Mouse (Mus musculus) left cerebral cortex, adult 18-20 months (tissue): ENCODE results near the gene Gm20716. TPM values are rescaled to one million over a fixed set of nuclear protein-coding genes. Genes with fewer than 3 reads are reported as not detected.
"Not testable (repeated sequence)": the region's sequence is repeated elsewhere in the genome, so short reads cannot be mapped to it uniquely, and the experiment has no call there.

Experiments
- DNase-seq, 2 experiments: peaks; one replicate each; pipeline ENCODE4 v3.0.0; 2021 to 2022; ENCODE audit warnings: low spot score in 2 of 2, mixed read lengths in 1 of 2
- microRNA-seq, 2 experiments: library from miRNA; unstranded; fragments of <30 nt; microRNA quantifications; one replicate each; pipeline ENCODE4 v1.2.0; 2021
- total RNA-seq, 2 experiments: library from RNA; stranded (reverse); gene quantifications; 2 replicates each; pipeline ENCODE4 v1.2.3; 2021

Gene Gm20716
- total RNA-seq, 2 experiments from 2014 or later = 36.4 to 37.0 TPM

DNA sequence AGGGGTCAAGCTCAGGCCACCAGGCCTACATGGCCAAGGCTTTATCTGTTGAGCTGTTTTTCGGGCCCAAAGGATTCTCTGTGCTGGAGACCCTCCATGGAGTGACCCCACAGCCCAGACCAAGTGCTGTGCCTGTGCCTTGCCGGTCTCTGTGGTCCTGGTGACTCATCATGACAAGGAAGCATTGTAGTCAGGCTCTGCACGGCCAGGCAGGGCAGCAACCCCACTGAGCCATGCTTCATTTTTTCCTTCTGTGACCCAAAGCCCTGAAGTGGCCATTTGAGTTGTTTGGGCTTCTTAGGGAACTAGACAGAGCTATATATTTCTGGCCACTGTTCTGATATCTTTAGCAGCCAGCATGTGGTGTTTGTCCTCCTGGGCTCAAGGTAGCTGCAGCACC lies 62.4 kb downstream of the Gm20716 start:
- no peak for DNase-seq

DNA sequence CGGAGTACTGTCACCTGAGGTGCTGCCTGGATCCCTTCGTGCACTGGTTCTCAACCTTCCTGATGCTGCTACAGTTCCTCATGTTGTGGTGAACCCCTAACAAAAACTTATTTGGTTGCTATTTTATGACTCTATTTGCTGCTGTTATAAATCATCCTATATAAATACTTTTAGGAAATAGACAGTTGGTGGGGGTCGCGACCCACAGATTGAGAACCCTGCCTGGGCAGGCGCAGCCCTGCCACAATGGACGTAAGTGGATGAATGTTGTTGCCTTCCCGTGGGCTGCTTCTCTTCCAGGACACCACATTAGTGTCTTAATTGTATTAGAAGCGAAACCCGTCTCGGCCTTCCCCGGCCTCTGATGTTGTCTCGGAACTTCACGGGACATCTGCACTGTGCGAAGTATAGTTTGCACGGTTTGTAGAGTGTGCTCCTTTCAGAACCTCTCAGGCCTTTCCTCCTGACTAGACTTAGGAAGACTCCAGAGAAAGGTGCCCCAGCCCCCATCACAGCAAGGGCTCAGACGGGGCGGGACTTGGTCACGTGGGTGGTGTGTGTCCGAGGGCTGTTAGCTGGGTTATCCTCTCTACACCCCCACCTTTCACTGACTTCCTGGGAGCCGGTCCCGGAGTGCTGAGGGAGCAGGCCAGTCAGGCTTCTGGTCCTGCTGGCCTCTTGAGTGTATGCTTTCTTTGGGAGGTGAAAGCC lies 63.3 kb downstream of the Gm20716 start:
- no peak for DNase-seq

GRCm38 (mm10) chr2:168161978-168162377 lies 68.2 kb downstream of the Gm20716 start:
- DNase-seq = no peak

DNA sequence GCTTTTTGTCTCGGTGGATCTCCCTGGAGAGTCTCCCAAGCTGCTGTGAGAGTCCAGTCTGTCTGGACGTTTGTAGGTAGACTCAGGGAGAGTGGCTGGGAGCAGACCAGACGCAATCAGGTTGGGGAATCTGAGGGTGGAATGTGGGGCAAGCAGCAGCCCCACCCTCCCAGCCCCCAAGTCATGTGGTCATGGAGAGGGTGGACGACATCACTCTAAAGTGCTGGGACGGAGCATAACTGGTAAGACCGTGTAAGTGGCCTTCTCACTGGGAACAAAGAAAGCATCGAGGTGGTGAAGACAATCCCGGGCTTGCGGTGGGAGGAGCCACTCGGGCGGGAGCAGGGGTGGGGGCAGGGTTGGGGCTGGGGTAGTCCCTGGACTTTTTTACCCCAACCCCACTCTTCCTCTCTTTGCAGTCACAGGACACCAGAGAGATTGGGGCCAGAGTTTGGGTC lies 68.6 kb downstream of the Gm20716 start:
- DNase-seq = no peak

GRCm38 (mm10) chr2:168160370-168160930 lies 69.7 kb downstream of the Gm20716 start:
- DNase-seq = no peak

- no peak for DNase-seq
These were observed 71.1 kb downstream of the Gm20716 start for GRCm38 (mm10) chr2:168158911-168159711.

- not testable (repeated sequence) for DNase-seq
These were observed 72.2 kb downstream of the Gm20716 start for GRCm38 (mm10) chr2:168157974-168158373.

- DNase-seq = no peak
These were observed 73.8 kb downstream of the Gm20716 start for GRCm38 (mm10) chr2:168156361-168156760.

- DNase-seq = no peak
These were observed 74.5 kb downstream of the Gm20716 start for GRCm38 (mm10) chr2:168155666-168156065.

GRCm38 (mm10) chr2:168154090-168154881 lies 75.9 kb downstream of the Gm20716 start:
- DNase-seq = peak; percentile 26 to 30

GRCm38 (mm10) chr2:168149241-168149640 lies 80.9 kb downstream of the Gm20716 start:
- DNase-seq = no peak

DNA sequence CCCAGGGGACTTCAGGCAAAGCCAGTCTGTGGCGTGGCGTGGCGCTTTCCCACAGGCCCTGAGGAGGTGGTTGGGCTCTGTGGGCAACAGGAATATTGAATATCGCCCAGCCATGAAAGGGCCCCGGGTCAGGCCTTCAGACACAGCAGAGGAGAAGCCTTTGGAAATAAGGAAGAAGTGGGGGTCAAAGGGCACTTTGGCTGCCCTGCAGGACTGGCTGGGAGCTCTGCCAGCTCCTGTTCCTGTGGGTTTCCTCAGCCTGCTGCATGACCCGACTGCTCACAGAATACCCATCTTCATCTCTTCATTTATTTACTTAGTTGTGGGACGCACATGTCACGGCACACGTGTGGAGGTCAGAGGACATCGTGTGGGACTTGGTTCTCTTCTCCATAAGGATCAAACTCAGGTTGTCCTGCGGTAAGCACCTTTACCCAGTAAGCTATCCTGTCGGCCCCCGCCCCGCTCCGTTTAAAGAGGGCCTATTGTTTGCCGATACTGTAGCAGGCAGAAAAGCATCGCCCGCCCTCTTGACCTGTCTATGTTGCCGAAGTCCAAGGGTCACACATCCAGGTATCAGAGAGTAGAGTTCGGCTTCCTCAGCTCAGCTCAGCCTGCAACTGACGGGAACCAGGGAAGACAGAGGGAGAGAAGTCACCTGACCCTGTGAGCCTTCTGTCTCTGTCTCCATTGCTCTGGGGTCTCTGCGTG lies 82.3 kb downstream of the Gm20716 start:
- DNase-seq = no peak

DNA sequence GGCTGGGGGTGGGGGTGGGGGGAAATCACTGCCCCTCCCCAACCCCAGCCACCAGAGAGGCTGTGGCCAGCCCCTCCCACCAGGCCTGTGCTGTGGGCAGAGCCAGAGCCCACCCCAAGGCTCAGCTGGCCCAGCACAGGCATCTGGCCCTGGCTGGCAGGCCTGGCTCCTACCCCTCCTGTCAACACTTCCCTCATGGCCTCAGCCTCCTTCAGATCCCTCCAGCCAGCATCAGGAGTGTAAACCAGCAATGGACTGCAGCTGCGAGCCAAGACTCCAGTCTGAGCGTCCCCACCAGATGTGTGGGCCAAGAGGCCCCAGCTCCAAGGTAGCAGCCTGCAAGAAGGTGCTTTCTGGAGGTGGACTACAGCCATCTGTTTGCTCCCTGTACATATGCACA lies 84.7 kb downstream of the Gm20716 start:
- DNase-seq = no peak

- no peak for DNase-seq
These were observed 86.4 kb downstream of the Gm20716 start for GRCm38 (mm10) chr2:168143794-168144193.

- peak in 1 of 2 experiments; percentile 42 for DNase-seq
These were observed 93.0 kb downstream of the Gm20716 start for GRCm38 (mm10) chr2:168137161-168137560.

Small RNA genes lying within 50 kb of the gene (microRNA-seq; reads per million reads assigned to microRNA genes)
- gene Gm24561 = 0 reads per million in 2 experiments

Other genes with a start within 250 kb of the Gm20716 start
- under 1 TPM; 0.33 to 0.59 TPM for gene Ripor3, start 219.7 kb downstream of the Gm20716 start, total RNA-seq
- 1 to 10 TPM; 5.5 to 5.7 TPM for gene Pard6b, start 149.4 kb downstream of the Gm20716 start, total RNA-seq
- gene Adnp, start 23.3 kb downstream of the Gm20716 start, total RNA-seq = 10 to 100 TPM; 73.0 to 78.9 TPM
- 10 to 100 TPM; 59.3 to 60.8 TPM for gene Dpm1, start 227 bp upstream of the Gm20716 start, total RNA-seq
- 10 to 100 TPM; 18.5 to 18.9 TPM for gene Mocs3, start 258 bp upstream of the Gm20716 start, total RNA-seq
- 10 to 100 TPM; 34.5 to 40.8 TPM for gene Kcng1, start 51.4 kb upstream of the Gm20716 start, total RNA-seq